Mouse (Mus musculus) liver, embryonic 13.5 days (tissue): ENCODE results near the gene Rnaseh2a. TPM values are rescaled to one million over a fixed set of nuclear protein-coding genes. Genes with fewer than 3 reads are reported as not detected.

Experiments
- ATAC-seq: fragments of 200-750 bp; cut with Nextera tagmentation; 2 replicates; pipeline ENCODE4 v1.8.0; 2017; ENCODE audit warnings: low read depth, mild to moderate bottlenecking, moderate number of reproducible peaks, moderate library complexity
- DNase-seq: peaks from one replicate; pipeline ENCODE4 v3.0.0; 2022
- H3K27ac ChIP-seq: fragments of 300-500 bp; sonication (generic); 2 replicates; pipeline ENCODE4 v1.5.1; 2015; ENCODE audit warnings: moderate library complexity, mild to moderate bottlenecking, inconsistent platforms
- H3K27me3 ChIP-seq: fragments of 300-500 bp; sonication (generic); 2 replicates; pipeline ENCODE4 v1.6.1; 2015; ENCODE audit warnings: mild to moderate bottlenecking, inconsistent platforms
- H3K36me3 ChIP-seq: fragments of 300-500 bp; sonication (generic); 2 replicates; pipeline ENCODE4 v1.6.1; 2015; ENCODE audit warnings: mild to moderate bottlenecking, inconsistent platforms
- H3K4me1 ChIP-seq: fragments of 300-500 bp; sonication (generic); replicated peaks from 2 replicates; pipeline ENCODE4 v1.6.1; 2015; ENCODE audit warnings: inconsistent platforms
- H3K4me2 ChIP-seq: fragments of 300-500 bp; sonication (generic); 2 replicates; pipeline ENCODE4 v1.6.1; 2015; ENCODE audit warnings: inconsistent platforms, mild to moderate bottlenecking, moderate library complexity
- H3K4me3 ChIP-seq: fragments of 300-500 bp; sonication (generic); replicated peaks from 2 replicates; pipeline ENCODE4 v1.5.1; 2015; ENCODE audit warnings: mild to moderate bottlenecking, inconsistent platforms
- H3K9ac ChIP-seq: fragments of 300-500 bp; sonication (generic); 2 replicates; pipeline ENCODE4 v1.6.1; 2015; ENCODE audit warnings: mild to moderate bottlenecking, inconsistent platforms
- H3K9me3 ChIP-seq: fragments of 300-500 bp; sonication (generic); replicated peaks from 2 replicates; pipeline ENCODE4 v1.6.1; 2016; ENCODE audit warnings: inconsistent platforms
- WGBS: fragments of 180-500 bp; shearing (Covaris S2); methylation state at CpG from one replicate; pipeline ENCODE4 v1.1.7; 2015; ENCODE audit not compliant: insufficient replicate concordance; 5-methylcytosine and 5-hydroxymethylcytosine counted together
- polyA plus RNA-seq: library from polyadenylated mRNA; unstranded; fragments of >200 nt; fragmentation: Nextera tagmentation; extraction: Ambion mirVana; gene quantifications from 2 replicates; pipeline ENCODE4 v1.2.1, GENCODE M21; 2015

Rnaseh2a gene
- polyA plus RNA-seq, 1 experiment from 2014 or later = 130 TPM

DNA sequence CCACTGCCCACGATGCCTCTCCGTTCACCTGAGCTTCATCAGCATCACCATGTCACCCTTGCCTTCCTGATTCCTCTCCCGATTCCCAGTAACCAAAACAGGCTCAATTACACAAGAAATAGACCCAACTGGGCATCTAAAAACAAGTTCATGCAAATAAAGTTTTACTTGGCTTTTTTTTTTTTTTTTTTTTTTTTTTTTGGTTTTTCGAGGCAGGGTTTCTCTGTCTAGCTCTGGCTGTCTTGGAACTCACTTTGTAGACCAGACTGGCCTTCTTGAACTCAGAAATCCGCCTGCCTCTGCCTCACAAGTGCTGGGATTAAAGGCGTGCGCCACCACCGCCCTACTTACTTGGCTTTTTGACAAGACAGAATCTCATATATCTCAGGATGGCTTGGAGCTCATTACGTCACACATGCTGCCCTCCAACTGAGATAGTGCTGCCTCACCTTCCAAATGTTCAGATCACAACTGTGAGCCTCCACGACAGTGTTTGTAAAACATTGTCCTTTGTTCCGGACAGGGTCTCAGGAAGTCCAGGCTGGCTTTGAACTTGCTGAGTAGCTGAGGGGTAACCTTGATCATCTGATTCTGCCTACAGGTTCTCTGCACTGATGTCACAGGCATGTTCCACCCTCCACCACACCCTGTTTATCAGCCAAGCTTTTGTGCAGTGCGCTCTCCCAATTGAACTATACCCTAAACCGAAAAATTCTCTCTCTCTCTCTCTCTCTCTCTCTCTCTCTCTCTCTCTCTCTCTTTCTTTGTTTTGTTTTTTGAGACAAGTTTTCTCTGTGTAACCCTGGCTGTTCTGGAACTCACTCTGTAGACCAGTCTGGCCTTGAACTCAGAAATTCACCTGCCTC is 31.7 kb downstream of the Rnaseh2a start:
- Histone ChIP-seq H3K27ac (no peak overlapping the region), H3K27me3 (peaks cover 94% of the 10 kb centered on the region), H3K4me1 (peaks cover 36% of the 10 kb centered on the region), H3K9me3 (no peaks in the 10 kb centered on the region), H3K4me3 (peak overlapping the region; percentile 53; the same call in 1 of the 2 replicates), H3K9ac (no peak overlapping the region), H3K4me2 (peak overlapping the region; percentile 72), H3K36me3 (no peaks in the 10 kb centered on the region)
- no peak for DNase-seq
- peak; percentile 49; the same call in 1 of the 2 replicates for ATAC-seq
- 41% methylated on average over 13 of the region's 13 CpGs for WGBS

DNA sequence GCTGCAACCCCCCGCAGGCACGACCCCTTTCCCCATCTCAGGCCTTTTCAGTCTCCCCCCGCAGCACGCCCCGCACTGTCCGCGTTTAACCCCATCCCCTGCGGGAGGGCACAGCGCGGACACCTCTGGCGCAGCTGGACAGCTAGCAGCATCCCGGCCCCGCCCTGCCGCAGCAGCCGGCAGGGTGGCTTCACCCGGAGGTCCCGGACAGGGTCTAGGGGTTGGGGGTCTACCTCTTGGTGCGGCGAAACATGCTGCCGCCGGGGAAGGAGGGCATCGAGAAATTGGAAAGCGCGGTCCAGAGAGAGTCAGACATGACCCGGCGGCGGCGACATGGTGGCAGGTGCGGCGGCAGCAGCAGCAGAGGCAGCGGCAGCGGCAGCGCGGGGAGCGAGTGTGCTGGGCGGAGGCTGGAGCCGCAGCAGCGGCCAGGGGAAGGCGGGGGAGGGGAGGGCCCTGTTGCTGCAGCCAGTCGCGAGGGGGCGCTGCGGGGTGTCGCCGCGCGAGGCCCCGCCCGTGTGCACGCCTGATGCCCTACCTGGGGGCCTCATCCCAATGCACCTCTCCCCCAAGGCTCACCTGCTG is 32.5 kb downstream of the Rnaseh2a start, which contains the start of gene Mast1:
Mast1 (minus strand) TSS at position 398 of the 585 bp plus-strand sequence.
- Histone ChIP-seq H3K9me3 (no peaks in the 10 kb centered on the region), H3K4me1 (peaks cover 36% of the 10 kb centered on the region), H3K27me3 (peaks cover 97% of the 10 kb centered on the region), H3K36me3 (no peaks in the 10 kb centered on the region), H3K27ac (no peak within 1 kb of the TSS), H3K4me2 (peak within 1 kb of the TSS; percentile 72), H3K4me3 (peak within 1 kb of the TSS; percentile 53), H3K9ac (peak within 1 kb of the TSS; percentile 47)
- peak; percentile 49 for DNase-seq
- peak; percentile 77 for ATAC-seq
- 2% methylated on average over 49 of the region's 50 CpGs for WGBS

DNA sequence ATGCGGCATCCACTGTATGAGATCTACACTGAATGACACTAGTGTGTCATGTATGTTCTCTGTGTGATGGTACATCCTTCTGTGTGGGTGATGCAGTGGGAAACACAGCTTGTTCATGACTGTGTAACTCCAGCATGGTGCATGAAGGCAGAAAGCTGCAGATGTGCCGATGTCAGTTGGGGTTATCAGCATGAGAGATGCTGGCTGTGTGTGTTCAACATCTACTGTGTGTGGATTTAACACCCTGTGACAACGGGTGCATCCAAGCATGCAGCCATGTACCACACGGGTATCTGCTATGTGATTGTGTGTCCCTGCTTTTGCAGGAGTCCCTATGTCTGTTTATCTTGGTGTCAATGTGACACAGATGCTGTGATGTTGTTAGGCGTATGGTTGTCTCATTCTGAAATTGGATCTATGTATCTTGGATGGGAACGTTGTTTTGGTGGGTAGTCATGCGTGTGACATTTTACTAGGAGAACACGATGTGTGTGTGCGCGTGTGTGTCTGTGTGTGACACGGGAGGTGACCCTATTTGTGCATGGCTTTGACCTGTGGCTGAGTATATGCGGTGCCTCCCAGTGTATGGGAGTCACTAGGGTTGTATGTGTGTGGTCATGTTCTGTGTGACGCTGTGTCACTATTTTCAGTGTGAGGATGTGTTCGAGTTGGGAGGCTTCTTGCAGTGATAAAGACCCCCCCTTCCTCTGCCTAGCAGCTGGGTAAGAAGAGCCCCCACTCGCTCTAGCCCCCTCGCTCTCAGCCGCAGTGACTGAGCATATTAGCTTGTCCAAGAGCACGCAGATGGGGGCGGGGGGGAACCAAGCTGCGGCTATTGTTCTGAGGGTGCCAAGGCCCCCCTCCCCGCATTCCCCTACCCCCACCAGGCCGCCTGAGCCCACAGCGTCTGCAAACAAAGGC is 33.3 kb downstream of the Rnaseh2a start:
- WGBS = 19% methylated on average over 23 of the region's 23 CpGs

DNA sequence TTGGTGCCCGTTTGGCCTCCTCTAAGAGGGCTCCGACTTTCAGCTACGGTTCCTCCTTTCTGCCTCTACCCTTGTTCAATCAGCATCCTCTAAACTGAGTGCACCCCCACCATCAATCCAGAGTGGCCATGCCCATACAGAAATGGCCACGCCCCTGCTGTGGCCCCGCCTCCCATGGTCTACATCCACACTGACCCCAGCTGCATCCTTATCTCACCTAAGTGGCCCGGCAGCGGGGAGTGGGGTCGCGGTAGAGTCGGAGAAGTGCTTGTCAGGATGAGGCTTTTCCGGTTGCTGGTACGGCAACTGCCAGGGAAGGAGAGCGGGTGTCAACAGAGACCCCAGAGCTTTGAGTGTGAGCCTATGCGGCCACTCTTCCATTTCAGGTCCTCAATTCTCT is 34.1 kb downstream of the Rnaseh2a start:
- Histone ChIP-seq H3K27me3 (peaks cover 98% of the 10 kb centered on the region), H3K9me3 (no peaks in the 10 kb centered on the region), H3K4me3 (no peak overlapping the region), H3K36me3 (no peaks in the 10 kb centered on the region), H3K4me1 (peaks cover 36% of the 10 kb centered on the region), H3K9ac (no peak overlapping the region), H3K4me2 (no peak overlapping the region), H3K27ac (no peak overlapping the region)
- ATAC-seq = no peak
- WGBS = 4% methylated on average over 14 of the region's 14 CpGs
- no peak for DNase-seq

More for the DNA sequence above, 33.3 kb downstream of the Rnaseh2a start:
- ATAC-seq = no peak
- Histone ChIP-seq H3K27ac (no peak overlapping the region), H3K4me1 (peaks cover 36% of the 10 kb centered on the region), H3K9me3 (no peaks in the 10 kb centered on the region), H3K36me3 (no peaks in the 10 kb centered on the region), H3K9ac (peak overlapping the region; percentile 47), H3K4me3 (peak overlapping the region; percentile 53), H3K27me3 (peaks cover 98% of the 10 kb centered on the region), H3K4me2 (peak overlapping the region; percentile 72)
- no peak for DNase-seq

DNA sequence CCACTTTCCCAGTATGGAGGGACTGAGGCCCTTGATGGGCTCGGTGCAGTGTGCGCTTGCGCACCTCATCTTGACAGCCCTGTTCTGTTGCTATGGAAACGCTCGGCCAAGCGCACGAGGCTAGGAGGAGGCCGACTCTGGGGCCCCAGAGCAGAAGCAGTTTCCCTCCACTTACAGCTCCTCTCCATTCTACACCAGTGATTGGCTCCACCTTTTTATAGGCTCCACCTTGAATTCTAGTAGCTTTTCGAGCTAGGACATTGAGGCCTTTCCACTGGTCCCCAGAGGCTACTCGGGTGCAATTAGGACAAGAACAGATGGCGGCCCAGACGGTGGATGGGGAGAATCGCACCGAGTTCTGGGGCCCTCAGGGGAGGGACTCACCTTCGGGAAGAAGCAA is 34.7 kb downstream of the Rnaseh2a start:
- DNase-seq (no peak), ATAC-seq (no peak)
- Histone ChIP-seq H3K27ac (no peak overlapping the region), H3K4me2 (no peak overlapping the region), H3K9me3 (no peaks in the 10 kb centered on the region), H3K4me3 (no peak overlapping the region), H3K4me1 (peaks cover 36% of the 10 kb centered on the region), H3K27me3 (peaks cover 99% of the 10 kb centered on the region), H3K9ac (no peak overlapping the region), H3K36me3 (no peaks in the 10 kb centered on the region)
- 5% methylated on average over 15 of the region's 15 CpGs for WGBS

DNA sequence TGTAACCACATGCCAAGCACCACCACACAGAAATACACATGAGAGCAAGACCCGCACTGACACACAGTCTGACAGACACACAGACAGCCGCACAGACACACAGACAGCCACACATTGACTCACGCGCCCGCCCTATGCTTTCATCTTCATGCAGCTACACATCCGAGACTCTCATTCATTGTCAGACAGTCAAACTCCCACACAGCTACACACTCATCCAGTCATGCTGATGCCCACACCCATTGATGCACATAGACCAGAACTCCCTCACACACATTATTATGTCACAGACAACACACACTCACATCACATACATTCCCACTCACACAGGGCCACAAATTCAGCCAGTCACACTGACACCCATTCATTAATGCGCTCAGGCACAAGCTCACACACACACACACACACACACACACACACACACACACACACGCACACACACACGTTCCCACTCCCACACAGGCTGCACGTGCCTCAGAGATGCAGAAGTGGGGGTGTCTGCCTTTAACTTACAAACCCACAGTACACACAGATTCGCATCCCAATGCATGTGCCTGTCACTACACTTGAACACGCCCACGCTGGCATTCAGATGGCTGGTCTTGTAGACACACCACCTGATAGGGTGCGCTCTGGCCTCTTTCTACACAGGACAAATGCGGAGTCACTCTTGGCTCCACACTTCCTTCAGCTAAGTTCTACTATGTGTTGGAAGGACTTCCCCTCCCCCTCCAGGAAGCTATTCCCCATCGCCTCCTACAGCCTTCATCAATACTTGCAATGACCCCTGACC is 35.6 kb downstream of the Rnaseh2a start:
- H3K27me3 ChIP-seq = peaks cover 99% of the 10 kb centered on the region
- no peak overlapping the region for H3K4me3 ChIP-seq
- WGBS = 68% methylated on average over 16 of the region's 16 CpGs
- no peaks in the 10 kb centered on the region for H3K9me3 ChIP-seq
- ATAC-seq = no peak
- H3K9ac ChIP-seq = no peak overlapping the region
- no peaks in the 10 kb centered on the region for H3K36me3 ChIP-seq
- H3K4me1 ChIP-seq = peaks cover 37% of the 10 kb centered on the region
- no peak for DNase-seq
- no peak overlapping the region for H3K27ac ChIP-seq
- H3K4me2 ChIP-seq = no peak overlapping the region

DNA sequence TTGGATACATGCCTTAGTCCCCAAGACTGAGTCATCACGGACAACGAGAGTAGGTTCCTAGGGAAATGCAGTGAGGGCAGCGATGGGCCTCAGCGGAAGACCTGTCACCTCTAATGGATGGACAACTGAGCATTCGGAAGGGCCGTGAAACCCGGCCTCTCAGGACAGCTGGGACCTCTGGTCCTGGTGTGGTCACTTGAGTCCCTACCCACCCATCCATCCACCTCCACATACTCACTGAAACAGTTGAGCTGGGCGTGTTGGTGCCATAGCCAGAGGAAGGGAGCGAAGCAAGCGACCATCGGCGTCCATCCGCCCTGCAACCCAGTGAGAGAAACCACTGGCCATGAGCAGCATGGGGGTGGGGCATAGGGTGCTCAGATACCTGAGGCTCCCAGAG is 39.0 kb downstream of the Rnaseh2a start:
- no peak overlapping the region for H3K4me2 ChIP-seq
- H3K4me1 ChIP-seq = peaks cover 21% of the 10 kb centered on the region
- ATAC-seq (no peak), DNase-seq (no peak)
- no peak overlapping the region for H3K27ac ChIP-seq
- no peak overlapping the region for H3K9ac ChIP-seq
- H3K9me3 ChIP-seq = no peaks in the 10 kb centered on the region
- H3K4me3 ChIP-seq = no peak overlapping the region
- WGBS = 77% methylated on average over 13 of the region's 13 CpGs
- peaks cover 78% of the 10 kb centered on the region for H3K27me3 ChIP-seq
- no peaks in the 10 kb centered on the region for H3K36me3 ChIP-seq

DNA sequence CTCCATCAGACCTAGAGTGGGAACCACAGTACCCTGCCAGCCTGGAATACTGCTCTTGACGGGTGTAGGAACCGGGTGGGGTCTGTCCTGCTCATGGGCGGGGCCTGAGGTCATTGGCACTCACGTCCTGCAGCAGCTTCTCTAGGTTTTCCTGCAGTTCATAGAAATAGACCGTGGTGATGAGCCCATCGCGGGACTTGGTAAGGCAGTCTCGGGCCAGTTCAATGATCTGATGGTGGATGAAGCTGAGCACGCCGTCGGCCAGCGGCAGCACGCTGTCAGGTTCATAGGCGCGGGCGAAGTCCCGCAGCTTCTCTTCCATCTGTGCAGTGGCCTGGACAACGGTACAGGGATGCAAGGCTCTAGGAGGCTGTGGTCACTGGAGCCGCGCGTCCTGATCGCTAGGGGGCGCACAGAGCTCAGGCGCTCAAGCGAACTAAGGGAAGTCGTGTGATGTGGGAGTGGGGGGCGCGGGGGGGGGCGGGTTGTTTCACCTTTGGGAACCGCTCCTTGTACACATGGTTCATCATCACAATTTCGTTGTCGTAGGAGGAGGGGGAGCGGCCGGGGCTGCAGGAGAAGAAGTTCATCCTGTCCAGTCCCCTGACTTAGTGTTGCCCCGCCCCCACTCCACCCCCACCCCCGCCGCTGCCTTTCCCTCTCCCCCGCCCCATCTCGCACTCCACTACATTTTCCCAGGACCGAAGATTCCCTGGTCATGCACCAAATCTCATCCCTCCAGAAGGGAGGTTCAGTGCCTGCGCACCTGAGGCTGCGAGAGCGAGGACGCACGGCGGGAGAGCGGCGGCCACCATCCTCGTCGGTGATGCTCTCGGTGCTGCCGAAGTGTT is 40.9 kb downstream of the Rnaseh2a start:
- no peaks in the 10 kb centered on the region for H3K9me3 ChIP-seq
- 0 out of 2 replicates have a peak overlapping the region, but pooled peaks have one; percentile 8 for H3K4me3 ChIP-seq
- peak overlapping the region; percentile 47 for H3K4me2 ChIP-seq
- ATAC-seq = peak; percentile 67
- no peak overlapping the region for H3K9ac ChIP-seq
- H3K27me3 ChIP-seq = peaks cover 74% of the 10 kb centered on the region
- WGBS = 7% methylated on average over 47 of the region's 52 CpGs
- H3K4me1 ChIP-seq = peaks cover 8% of the 10 kb centered on the region
- H3K27ac ChIP-seq = no peak overlapping the region
- DNase-seq = no peak
- no peaks in the 10 kb centered on the region for H3K36me3 ChIP-seq

DNA sequence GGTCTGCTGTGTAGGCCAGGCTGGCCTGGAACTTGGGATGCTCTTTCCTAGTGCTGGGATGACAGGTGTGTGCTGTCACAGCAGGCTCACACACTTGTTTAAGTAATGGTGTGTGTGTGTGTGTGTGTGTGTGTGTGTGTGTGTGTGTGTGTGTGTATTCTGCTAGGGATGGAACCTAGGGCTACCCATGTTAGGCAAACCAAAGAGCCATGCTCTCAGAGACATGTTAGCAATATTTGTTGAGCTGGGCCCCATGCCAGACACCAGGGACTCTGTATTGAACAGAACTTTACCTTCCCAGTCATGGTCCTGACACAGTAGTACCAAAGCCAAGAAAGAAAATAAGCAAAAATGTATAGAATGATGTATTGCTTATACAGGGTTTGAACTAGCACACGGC is 42.1 kb downstream of the Rnaseh2a start:
- WGBS = 56% methylated on average over 1 of the region's 1 CpGs
- peaks cover 8% of the 10 kb centered on the region for H3K4me1 ChIP-seq
- DNase-seq (no peak), ATAC-seq (no peak)
- no peaks in the 10 kb centered on the region for H3K36me3 ChIP-seq
- H3K27ac ChIP-seq = no peak overlapping the region
- H3K9ac ChIP-seq = no peak overlapping the region
- H3K27me3 ChIP-seq = peaks cover 70% of the 10 kb centered on the region
- no peak overlapping the region for H3K4me2 ChIP-seq
- no peak overlapping the region for H3K4me3 ChIP-seq
- H3K9me3 ChIP-seq = no peaks in the 10 kb centered on the region

DNA sequence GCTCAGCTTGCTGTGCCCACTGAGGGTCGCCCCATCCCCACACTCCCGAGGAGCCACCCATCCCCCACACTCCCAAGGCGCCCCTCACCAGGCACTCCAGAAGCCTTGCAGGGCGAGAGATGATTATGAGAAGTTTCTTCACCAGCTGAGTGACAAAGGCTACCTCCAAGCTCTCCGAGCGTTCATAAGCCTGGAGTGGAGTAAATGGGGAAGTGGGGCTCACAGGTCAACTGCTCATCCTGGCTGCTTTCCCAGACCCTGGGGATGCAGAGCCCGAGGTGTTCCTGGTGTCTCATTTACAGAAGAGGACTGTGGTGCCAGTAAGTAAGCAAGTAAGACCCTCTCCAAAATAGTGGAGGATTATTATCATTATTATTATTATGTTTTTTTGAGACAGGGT is 44.0 kb downstream of the Rnaseh2a start:
- Histone ChIP-seq H3K27ac (no peak overlapping the region), H3K9ac (no peak overlapping the region), H3K4me1 (peaks cover 14% of the 10 kb centered on the region), H3K9me3 (no peaks in the 10 kb centered on the region), H3K4me3 (no peak overlapping the region), H3K27me3 (peaks cover 54% of the 10 kb centered on the region), H3K4me2 (no peak overlapping the region), H3K36me3 (no peaks in the 10 kb centered on the region)
- WGBS = 48% methylated on average over 7 of the region's 7 CpGs
- DNase-seq (no peak), ATAC-seq (no peak)
